Mouse (Mus musculus): ENCODE measurements at regions not wholly inside any gene's neighbourhood (a gene's known extent, or its start where the extent isn't known, plus 50 kb on each side); places are given as distances from the start of the nearest gene placed in this dataset.
"Not testable (repeated sequence)": the region's sequence is repeated elsewhere in the genome, so short reads cannot be mapped to it uniquely, and the experiment has no call there.

- peak; percentile 94 for DNase-seq (ENCODE audit: low read depth)
Measured at GRCm38 (mm10) chr17:84844950-84845349, 54.4 kb upstream of the Lrpprc start.

DNA sequence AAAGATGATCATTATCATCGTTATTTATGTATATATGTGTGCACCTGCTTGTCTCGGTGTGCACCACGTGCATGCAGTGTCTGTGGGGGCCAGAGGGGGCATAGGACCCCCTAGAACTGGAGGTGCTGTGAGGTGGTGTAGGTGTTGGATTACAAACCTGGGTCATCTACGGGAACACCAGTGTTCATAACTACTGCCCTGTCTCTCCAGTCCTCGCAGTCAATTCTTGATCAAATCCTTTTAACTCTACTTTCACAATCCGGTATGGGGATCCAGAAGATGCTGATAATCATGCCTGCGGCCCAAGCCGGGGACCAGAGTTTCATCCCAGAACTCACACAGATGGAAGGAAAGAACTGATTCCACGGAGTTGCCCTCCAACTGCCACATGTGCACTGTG is 55.6 kb upstream of the Lrpprc start:
- no peak for DNase-seq (ENCODE audit: low read depth)

- no peak for DNase-seq (ENCODE audit: low read depth)
Measured at GRCm38 (mm10) chr17:84848385-84849030, 57.9 kb upstream of the Lrpprc start.

- no peak for DNase-seq (ENCODE audit: low read depth)
Measured at GRCm38 (mm10) chr17:84849031-84849405, 58.4 kb upstream of the Lrpprc start.

DNA sequence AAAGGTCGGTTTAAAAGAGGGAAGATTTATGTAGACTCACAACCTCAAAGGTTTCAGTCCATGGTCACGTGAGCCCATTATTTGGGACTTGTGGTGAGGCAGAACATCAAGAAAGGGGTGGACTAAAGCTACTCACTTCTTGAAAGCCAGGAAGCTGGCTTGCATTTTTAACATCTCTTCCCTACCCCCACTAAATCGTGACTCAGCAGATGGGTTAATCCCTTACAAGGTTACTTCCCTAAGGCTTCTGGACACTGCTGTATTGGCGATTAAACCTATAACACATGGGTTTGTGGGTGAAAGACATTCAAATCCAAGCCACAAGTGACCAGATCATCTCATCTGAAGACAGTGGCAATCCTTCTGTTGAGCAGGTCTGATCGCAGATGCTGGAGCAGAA is 59.9 kb upstream of the Lrpprc start:
- DNase-seq (ENCODE audit: low read depth), result peak; percentile 34

- DNase-seq (ENCODE audit: low read depth), result peak; percentile 56
Measured at GRCm38 (mm10) chr17:84850893-84851292, 60.3 kb upstream of the Lrpprc start.

DNA sequence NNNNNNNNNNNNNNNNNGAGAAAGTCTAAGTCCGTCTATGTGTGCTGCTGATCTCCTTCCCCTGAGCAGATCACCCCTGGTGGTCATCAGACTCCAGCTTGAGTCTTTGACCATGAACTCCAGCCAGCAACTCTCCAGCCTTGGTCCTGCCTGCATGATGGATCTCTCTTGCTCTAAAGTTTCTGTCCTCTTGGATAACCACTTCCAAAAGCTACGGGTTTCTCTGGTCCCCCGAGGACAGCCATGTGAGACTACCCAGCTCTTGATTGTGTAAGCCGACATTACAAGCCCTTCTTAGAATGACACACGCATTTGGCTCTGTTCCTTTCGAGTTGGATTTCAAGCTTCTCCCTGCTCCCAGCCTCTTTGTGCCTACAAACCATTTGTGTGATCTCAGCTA is 66.4 kb upstream of the Lrpprc start:
- no peak for DNase-seq (ENCODE audit: low read depth)

GRCm38 (mm10) chr17:84858830-84859229 is 68.2 kb upstream of the Lrpprc start:
- DNase-seq (ENCODE audit: low read depth), result peak; percentile 65

DNA sequence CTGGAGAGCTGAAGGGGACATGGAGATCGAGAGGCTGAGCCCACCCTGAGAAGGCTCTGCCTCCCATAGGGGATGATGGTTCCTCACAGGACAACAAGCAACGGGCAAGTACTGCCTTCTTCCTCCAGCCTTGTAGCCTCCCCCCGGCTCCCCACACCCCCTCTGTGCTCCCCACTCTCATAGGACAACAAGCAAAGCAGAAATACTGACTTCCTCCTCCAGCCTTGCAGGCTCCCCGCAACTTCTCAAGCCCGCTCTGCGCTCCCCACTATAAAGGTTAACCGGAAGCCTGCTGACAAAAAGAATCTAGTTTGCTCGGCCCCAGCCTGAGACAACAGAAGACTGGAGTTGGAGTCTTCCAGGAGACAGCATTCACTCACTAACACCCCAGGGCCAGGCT is 69.3 kb upstream of the Lrpprc start:
- peak; percentile 79 for DNase-seq (ENCODE audit: low read depth)

- DNase-seq (ENCODE audit: low read depth), result no peak
Measured at GRCm38 (mm10) chr17:84860835-84861234, 70.2 kb upstream of the Lrpprc start.

GRCm38 (mm10) chr17:84864231-84864630 is 73.6 kb upstream of the Lrpprc start:
- DNase-seq (ENCODE audit: low read depth), result not testable (repeated sequence)

GRCm38 (mm10) chr17:84865158-84865557 is 74.6 kb upstream of the Lrpprc start:
- DNase-seq (ENCODE audit: low read depth), result no peak

DNA sequence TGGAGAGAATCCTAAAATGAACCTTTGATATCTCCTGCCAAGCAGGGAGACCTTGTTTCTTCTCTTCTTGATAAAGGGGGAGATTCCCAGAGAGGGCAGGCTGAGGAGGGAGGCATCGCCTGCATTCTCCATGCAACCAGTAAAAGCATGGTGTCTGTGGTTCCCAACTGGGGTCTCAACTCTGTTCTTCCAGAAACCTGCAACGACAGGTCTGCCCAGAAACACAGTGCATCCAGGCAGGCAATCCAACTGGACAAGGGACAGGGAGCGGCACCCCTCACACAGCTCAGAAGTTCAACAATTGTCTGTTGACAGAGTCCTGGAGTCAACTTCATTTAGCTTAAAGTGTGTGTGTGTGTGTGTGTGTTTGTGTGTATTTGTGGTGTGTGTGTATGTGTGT is 75.0 kb upstream of the Lrpprc start:
- no peak for DNase-seq (ENCODE audit: low read depth)

DNA sequence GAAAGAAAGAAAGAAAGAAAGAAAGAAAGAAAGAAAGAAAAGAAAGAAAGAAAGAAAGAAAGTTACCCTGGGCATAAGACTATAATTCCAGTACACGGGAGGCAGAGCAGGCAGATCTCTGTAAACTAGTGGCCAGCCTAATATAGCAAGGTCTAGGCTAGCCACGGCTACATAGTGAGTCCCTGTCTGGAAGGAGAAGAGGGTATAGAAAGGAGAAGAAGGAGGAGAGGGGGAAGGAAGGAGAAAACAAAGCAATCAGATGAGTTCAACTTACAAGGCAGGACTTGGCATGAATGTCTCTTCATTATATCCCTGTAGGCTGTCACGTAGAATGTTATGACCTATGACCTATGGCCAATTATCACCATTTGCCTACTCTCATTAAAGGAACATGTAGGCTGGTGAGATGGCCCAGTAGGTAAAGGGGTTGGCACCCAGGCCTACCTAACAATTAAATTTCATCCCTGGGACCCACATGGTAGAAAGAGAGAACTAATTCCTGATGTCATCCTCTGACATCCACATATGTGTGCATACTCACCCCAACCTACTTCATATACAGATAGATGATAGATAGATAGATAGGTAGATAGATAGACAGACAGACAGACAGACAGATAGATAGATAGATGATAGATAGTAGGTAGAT is 78.6 kb upstream of the Lrpprc start:
- DNase-seq (ENCODE audit: low read depth), result no peak

- DNase-seq (ENCODE audit: low read depth), result no peak
Measured at GRCm38 (mm10) chr17:84873554-84873953, 83.0 kb upstream of the Lrpprc start.

DNA sequence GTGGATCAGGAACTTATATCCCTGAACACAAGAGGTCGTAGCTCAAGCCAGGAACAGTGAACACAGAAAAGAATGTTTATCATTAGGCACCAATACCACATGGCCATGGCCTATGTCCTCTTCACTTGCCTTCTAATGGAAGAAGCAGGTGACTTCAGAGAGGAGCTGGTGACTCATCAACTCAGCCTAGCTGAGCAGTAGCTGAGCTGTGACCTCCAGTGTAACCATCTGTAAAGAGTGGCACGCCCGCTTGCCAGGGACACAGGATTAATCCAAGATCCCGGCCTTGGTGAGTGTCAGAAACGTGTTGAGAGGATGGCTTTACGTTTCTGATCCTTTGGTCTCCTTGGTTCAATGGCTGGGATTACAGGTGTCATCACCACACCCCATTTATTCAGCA is 82.0 kb upstream of the Ppm1b start:
- no peak for DNase-seq (ENCODE audit: low read depth)

DNA sequence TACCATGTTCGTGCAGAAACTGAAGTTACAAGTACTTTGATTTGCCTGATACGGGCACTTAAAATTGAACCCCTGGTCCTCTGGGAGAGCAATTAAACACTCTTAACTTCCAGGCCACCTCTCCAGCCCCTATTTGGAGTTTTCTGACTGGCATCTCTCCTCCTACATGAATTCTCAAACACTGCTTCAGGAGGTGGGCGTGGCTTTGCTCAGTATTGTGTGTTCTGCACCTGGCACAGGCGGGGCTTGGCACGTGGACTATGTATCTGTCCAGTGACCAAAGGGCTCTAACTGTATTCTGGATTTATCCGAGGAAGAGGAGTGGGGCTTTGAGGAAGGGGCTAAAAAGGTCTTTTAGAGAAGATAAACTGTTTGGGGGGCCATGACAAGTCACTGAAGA is 81.5 kb upstream of the Ppm1b start:
- no peak for DNase-seq (ENCODE audit: low read depth)

- DNase-seq (ENCODE audit: low read depth), result no peak
Measured at GRCm38 (mm10) chr17:84876037-84876436, 80.5 kb upstream of the Ppm1b start.

DNA sequence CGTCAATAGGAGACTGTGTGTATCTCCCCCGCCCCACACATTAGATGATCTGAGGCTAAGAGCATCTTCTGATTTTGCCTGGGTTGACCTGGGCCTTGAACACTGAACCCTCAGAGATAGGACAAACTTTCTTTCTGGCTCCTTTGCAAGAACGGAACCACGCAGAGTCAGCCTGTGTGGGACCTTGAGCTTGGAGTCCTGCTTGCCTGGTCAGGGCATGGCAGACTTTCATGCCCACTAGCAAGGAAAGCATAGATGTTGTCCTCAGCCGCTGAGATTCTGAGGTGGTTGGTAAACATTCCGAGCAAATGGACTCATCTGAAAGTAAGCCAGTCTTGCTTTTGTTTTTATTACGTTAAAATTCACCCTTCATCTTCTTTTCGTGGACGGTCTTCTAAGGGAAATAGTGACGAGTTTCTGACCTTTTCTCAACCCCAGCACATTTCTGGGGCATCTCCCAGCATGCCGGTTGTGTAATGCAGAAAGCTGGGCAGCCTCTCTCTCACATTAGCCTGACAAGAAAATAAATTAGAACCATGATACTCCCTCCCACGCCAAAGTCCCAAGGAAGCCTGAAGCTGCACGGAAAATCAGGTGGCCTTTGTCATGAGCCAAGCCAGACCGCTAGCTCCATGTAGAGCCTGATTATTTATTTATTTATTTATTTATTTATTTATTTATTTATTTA is 79.2 kb upstream of the Ppm1b start:
- DNase-seq (ENCODE audit: low read depth), result no peak

DNA sequence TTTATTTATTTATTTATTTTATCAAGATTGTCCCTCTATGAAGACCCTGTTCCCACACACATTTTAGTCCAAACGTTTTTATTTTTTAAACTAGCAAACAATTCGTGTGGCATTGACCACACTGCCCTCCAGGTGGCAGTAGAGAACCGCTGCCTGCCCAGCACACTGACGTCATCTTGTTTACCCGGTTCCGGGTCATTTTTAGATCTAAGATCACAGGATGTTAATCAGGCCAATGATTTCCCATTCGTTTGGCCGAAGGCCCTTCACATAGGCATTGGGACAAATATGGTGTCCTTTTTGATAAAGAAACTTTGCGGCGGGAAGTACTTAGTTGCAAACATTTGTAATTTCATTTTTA is 78.7 kb upstream of the Ppm1b start:
- DNase-seq (ENCODE audit: low read depth), result peak; percentile 90

GRCm38 (mm10) chr17:84878316-84878715 is 78.2 kb upstream of the Ppm1b start:
- DNase-seq (ENCODE audit: low read depth), result no peak

DNA sequence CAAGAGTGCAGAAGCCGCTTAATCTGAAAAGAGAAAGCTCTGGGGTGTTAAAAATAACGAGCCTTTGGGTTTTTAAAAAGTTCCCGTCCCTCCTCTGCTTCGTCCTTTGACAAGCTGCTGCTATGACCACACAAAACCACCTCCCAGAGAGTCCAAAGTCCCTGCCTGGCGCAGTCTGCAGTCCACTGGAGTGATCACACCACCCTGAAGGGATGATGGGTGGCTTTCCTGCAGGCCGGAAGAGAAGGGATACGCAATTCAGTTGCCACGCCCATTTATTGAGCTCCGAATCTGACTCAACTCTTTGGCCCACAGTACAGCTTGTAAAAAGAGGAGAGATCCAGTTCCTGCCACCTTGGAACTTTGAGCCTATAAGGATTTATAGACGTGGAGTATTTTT is 77.4 kb upstream of the Ppm1b start:
- DNase-seq (ENCODE audit: low read depth), result no peak

DNA sequence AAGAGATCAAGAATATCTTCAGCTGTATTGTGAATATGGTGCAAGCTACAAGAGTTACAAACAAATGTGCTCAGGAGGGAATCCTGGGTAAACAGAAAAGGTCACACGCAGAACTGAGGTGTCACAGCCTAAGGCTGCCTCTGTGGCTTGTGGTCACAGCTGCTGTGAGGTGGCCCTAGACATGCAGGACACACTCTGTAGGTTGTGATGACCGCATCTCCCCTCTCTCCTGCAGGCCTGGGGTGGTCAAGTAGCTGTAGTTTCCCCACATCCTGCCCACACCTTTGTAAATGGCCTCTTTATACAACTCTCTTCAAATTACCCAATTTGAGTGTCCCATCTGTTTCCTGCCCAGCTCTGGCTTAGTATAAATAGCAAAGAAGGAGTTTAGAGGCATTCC is 75.6 kb upstream of the Ppm1b start:
- no peak for DNase-seq (ENCODE audit: low read depth)

DNA sequence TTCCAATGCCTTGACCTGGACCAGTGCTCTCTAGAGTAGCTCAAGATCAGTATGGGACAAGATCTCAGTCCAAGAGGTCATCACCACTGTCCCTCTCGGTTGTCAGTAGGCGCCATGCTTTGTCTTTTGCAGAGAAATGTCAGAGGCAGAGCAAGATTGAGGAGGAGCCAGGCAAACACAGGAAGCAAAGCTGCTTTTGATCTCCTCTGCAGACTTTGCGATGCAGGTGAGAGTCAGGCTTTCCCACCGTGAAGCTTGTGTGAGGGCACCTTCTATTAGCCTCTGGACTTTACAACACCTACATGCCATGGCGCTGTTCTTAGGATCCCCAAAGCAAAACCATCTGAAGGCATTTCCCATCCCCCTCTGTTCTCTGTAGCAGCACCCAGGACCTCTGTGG is 68.0 kb upstream of the Ppm1b start:
- peak; percentile 64 for DNase-seq (ENCODE audit: low read depth)

Data from naive thymus-derived CD4-positive, alpha-beta T cell, adult 2 months (primary cell).